Mouse (Mus musculus): ENCODE measurements around the gene Ankrd2. TPM values are rescaled to one million over a fixed set of nuclear protein-coding genes. Genes with fewer than 3 reads are reported as not detected.

Gene Ankrd2
- total and polyA plus RNA-seq, 3 experiments: not detected

DNA sequence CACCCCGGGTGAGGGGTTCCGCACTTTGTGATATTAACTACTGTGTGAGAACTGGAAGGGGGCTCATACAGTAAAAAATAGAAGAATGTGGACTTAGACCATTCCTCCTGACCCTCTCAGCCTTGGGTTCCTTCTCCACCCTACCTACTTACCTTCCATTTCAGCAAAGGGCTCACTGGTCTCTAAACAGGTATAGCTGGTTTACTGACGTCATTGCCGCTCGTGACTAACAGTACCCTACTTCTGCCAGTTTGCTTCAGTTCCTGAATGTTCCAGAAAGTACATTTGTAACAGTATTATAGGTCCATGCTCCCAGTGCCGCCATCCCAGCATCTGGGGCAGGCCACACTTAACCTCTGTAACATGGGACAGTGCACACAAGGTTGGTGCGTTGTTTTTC lies 41.8 kb upstream of the Ankrd2 start:
- ATAC-seq (ENCODE audit: extremely low read depth, insufficient number of reproducible peaks, low FRiP score, poor library complexity, severe bottlenecking): no peak
- TF ChIP-seq GATA2 (IDR thresholded peaks at IDR 0.05; ENCODE audit: borderline replicate concordance, low read depth, low read length) (no peak), GATA1 (IDR thresholded peaks at IDR 0.05; ENCODE audit: borderline replicate concordance, low read length) (no peak), POLR2AphosphoS5 (IDR thresholded peaks at IDR 0.05; ENCODE audit: insufficient replicate concordance, low read depth, low read length) (no peak), TAL1 (conservative IDR thresholded peaks at IDR 0.05; ENCODE audit: low read depth, low read length) (no peak), CTCF (IDR thresholded peaks at IDR 0.05; ENCODE audit: low read depth, low read length) (no peak)
- H3K4me3 ChIP-seq (ENCODE audit: low read depth, low read length): no peak overlapping the region
- peaks cover 10% of the 10 kb centered on the region; the same call in 1 of the 2 replicates for H3K27me3 ChIP-seq (ENCODE audit: insufficient read depth, low read length)
- no peaks in the 10 kb centered on the region for H3K36me3 ChIP-seq (replicated peaks)
- DNase-seq (ENCODE audit: low spot score): no peak
- H3K9me3 ChIP-seq (replicated peaks): no peaks in the 10 kb centered on the region
- H3K4me1 ChIP-seq (ENCODE audit: insufficient read depth, low read depth, low read length): peaks cover 10% of the 10 kb centered on the region

DNA sequence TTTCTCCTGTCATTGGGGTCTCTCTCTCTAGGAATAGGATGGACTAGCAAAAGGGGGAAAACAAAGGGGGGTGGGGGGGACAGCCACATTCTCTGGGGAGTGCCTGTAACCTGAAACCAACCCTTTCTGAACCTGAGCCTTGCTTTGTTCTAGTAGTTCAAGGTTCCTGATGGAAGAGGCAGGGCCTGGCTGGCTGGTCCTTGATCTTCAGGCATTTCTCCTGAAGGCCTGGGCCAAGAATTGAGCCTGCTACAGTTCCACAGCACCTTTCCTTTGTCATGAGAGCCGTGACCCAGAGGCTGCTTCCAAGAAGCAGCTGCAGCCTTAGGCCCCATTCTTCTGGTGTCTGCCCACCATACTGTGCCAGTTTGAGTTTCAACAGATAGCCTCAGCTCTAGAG lies 40.3 kb upstream of the Ankrd2 start:
- ATAC-seq (ENCODE audit: extremely low read depth, insufficient number of reproducible peaks, low FRiP score, poor library complexity, severe bottlenecking): no peak
- no peaks in the 10 kb centered on the region for H3K36me3 ChIP-seq (replicated peaks)
- H3K4me3 ChIP-seq (ENCODE audit: low read depth, low read length): no peak overlapping the region
- TF ChIP-seq CTCF (IDR thresholded peaks at IDR 0.05; ENCODE audit: low read depth, low read length) (no peak), TAL1 (conservative IDR thresholded peaks at IDR 0.05; ENCODE audit: low read depth, low read length) (no peak), GATA2 (IDR thresholded peaks at IDR 0.05; ENCODE audit: borderline replicate concordance, low read depth, low read length) (no peak), POLR2AphosphoS5 (IDR thresholded peaks at IDR 0.05; ENCODE audit: insufficient replicate concordance, low read depth, low read length) (no peak), GATA1 (IDR thresholded peaks at IDR 0.05; ENCODE audit: borderline replicate concordance, low read length) (no peak)
- H3K4me1 ChIP-seq (ENCODE audit: insufficient read depth, low read depth, low read length): 0 out of 2 replicates have a peak, but pooled peaks cover 3% of the 10 kb centered on the region
- no peak for DNase-seq (ENCODE audit: low spot score)
- H3K27me3 ChIP-seq (ENCODE audit: insufficient read depth, low read length): peaks cover 23% of the 10 kb centered on the region
- no peaks in the 10 kb centered on the region for H3K9me3 ChIP-seq (replicated peaks)

GRCm38 (mm10) chr19:41997090-41997489 lies 38.7 kb upstream of the Ankrd2 start:
- Histone ChIP-seq H3K27me3 (ENCODE audit: insufficient read depth, low read length) (peaks cover 27% of the 10 kb centered on the region), H3K4me1 (ENCODE audit: insufficient read depth, low read depth, low read length) (no peaks in the 10 kb centered on the region), H3K36me3 (replicated peaks) (no peaks in the 10 kb centered on the region), H3K4me3 (ENCODE audit: low read depth, low read length) (no peak overlapping the region), H3K9me3 (replicated peaks) (no peaks in the 10 kb centered on the region)
- TF ChIP-seq CTCF (IDR thresholded peaks at IDR 0.05; ENCODE audit: low read depth, low read length) (no peak), POLR2AphosphoS5 (IDR thresholded peaks at IDR 0.05; ENCODE audit: insufficient replicate concordance, low read depth, low read length) (no peak), GATA2 (IDR thresholded peaks at IDR 0.05; ENCODE audit: borderline replicate concordance, low read depth, low read length) (no peak), GATA1 (IDR thresholded peaks at IDR 0.05; ENCODE audit: borderline replicate concordance, low read length) (no peak), TAL1 (conservative IDR thresholded peaks at IDR 0.05; ENCODE audit: low read depth, low read length) (no peak)
- ATAC-seq (ENCODE audit: extremely low read depth, insufficient number of reproducible peaks, low FRiP score, poor library complexity, severe bottlenecking) (no peak), DNase-seq (ENCODE audit: low spot score) (no peak)

- no peaks in the 10 kb centered on the region for H3K9me3 ChIP-seq (replicated peaks)
- H3K4me1 ChIP-seq (ENCODE audit: insufficient read depth, low read depth, low read length): no peaks in the 10 kb centered on the region
- no peak for TF ChIP-seq POLR2AphosphoS5 (IDR thresholded peaks at IDR 0.05; ENCODE audit: insufficient replicate concordance, low read depth, low read length)
- TF ChIP-seq GATA2 (IDR thresholded peaks at IDR 0.05; ENCODE audit: borderline replicate concordance, low read depth, low read length): no peak
- no peak for TF ChIP-seq TAL1 (conservative IDR thresholded peaks at IDR 0.05; ENCODE audit: low read depth, low read length)
- TF ChIP-seq CTCF (IDR thresholded peaks at IDR 0.05; ENCODE audit: low read depth, low read length): no peak
- no peak for TF ChIP-seq GATA1 (IDR thresholded peaks at IDR 0.05; ENCODE audit: borderline replicate concordance, low read length)
- no peaks in the 10 kb centered on the region for H3K36me3 ChIP-seq (replicated peaks)
- H3K27me3 ChIP-seq (ENCODE audit: insufficient read depth, low read length): peaks cover 27% of the 10 kb centered on the region
- no peak for DNase-seq (ENCODE audit: low spot score)
- no peak for ATAC-seq (ENCODE audit: extremely low read depth, insufficient number of reproducible peaks, low FRiP score, poor library complexity, severe bottlenecking)
- H3K4me3 ChIP-seq (ENCODE audit: low read depth, low read length): no peak overlapping the region
Measured at GRCm38 (mm10) chr19:41998770-41999548, 36.8 kb upstream of the Ankrd2 start.

- no peak for ATAC-seq (ENCODE audit: extremely low read depth, insufficient number of reproducible peaks, low FRiP score, poor library complexity, severe bottlenecking)
- H3K36me3 ChIP-seq (replicated peaks): no peaks in the 10 kb centered on the region
- no peak for TF ChIP-seq POLR2AphosphoS5 (IDR thresholded peaks at IDR 0.05; ENCODE audit: insufficient replicate concordance, low read depth, low read length)
- TF ChIP-seq GATA2 (IDR thresholded peaks at IDR 0.05; ENCODE audit: borderline replicate concordance, low read depth, low read length): no peak
- TF ChIP-seq CTCF (IDR thresholded peaks at IDR 0.05; ENCODE audit: low read depth, low read length): no peak
- no peak overlapping the region for H3K4me3 ChIP-seq (ENCODE audit: low read depth, low read length)
- no peak for DNase-seq (ENCODE audit: low spot score)
- no peaks in the 10 kb centered on the region for H3K4me1 ChIP-seq (ENCODE audit: insufficient read depth, low read depth, low read length)
- no peaks in the 10 kb centered on the region for H3K9me3 ChIP-seq (replicated peaks)
- peaks cover 32% of the 10 kb centered on the region for H3K27me3 ChIP-seq (ENCODE audit: insufficient read depth, low read length)
Measured at GRCm38 (mm10) chr19:41999688-42000283, 36.0 kb upstream of the Ankrd2 start.

DNA sequence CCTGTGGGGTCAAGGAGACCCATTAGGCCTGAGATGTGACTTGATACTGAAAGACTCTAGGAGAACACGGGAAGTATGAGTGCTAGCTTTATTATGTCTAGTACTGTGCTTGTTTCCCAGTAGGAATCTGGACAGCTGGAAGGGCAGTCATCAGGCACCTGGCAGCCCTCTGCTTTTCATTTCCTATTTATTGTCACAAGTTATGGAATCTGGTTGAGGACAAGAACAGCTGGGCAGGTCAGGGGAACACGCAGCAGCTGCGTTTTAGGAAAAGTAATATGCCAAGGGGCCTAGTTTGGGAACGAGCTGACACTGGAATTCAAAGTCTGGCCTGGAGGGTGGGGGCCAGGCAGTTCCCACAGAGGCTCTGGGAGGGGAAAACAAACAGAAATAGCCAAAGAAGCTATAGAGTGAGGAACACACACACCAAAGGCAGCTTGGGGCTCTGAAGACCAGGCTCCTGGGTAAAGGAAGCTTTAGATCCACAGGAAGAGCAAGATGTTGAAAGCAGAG lies 35.3 kb upstream of the Ankrd2 start:
- no peaks in the 10 kb centered on the region for H3K4me1 ChIP-seq (ENCODE audit: insufficient read depth, low read depth, low read length)
- DNase-seq (ENCODE audit: low spot score): no peak
- H3K36me3 ChIP-seq (replicated peaks): no peaks in the 10 kb centered on the region
- no peak for ATAC-seq (ENCODE audit: extremely low read depth, insufficient number of reproducible peaks, low FRiP score, poor library complexity, severe bottlenecking)
- TF ChIP-seq TAL1 (conservative IDR thresholded peaks at IDR 0.05; ENCODE audit: low read depth, low read length) (no peak), CTCF (IDR thresholded peaks at IDR 0.05; ENCODE audit: low read depth, low read length) (no peak), GATA1 (IDR thresholded peaks at IDR 0.05; ENCODE audit: borderline replicate concordance, low read length) (no peak), POLR2AphosphoS5 (IDR thresholded peaks at IDR 0.05; ENCODE audit: insufficient replicate concordance, low read depth, low read length) (no peak), GATA2 (IDR thresholded peaks at IDR 0.05; ENCODE audit: borderline replicate concordance, low read depth, low read length) (no peak)
- H3K4me3 ChIP-seq (ENCODE audit: low read depth, low read length): no peak overlapping the region
- H3K9me3 ChIP-seq (replicated peaks): no peaks in the 10 kb centered on the region
- peaks cover 32% of the 10 kb centered on the region for H3K27me3 ChIP-seq (ENCODE audit: insufficient read depth, low read length)
